Mouse (Mus musculus): ENCODE data around the gene Nipsnap2.

DNA sequence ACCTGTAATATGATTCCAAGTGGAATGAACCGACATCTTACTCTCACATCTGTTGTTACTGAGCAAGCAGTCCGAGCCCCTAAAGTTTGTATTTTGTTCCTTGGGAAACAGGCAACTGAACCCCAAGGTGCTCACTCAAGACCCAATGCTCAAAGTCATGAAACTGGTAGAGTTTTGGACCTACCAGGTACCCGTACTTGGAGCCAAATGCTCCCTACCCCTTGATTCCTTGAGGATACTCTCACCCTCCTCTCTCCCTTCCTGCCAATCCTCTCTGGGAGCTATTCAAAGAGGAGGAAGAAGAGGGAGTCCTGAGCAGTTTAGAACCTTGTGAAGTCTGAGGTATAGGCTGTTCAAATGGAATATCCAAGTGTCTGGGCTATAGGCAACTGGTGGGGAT lies 1.9 kb downstream of the Nipsnap2 start:
- no peak for TF ChIP-seq GATA1 (IDR thresholded peaks at IDR 0.05; ENCODE audit: borderline replicate concordance, low read length)
- no peak for TF ChIP-seq FLI1 (IDR thresholded peaks at IDR 0.05; ENCODE audit: low read length)

All from megakaryocyte, embryonic 14.5 days (primary cell).